Mouse (Mus musculus): ENCODE results near the gene Cdr2. TPM values are rescaled to one million over a fixed set of nuclear protein-coding genes. Genes with fewer than 3 reads are reported as not detected.
"Not testable (repeated sequence)": the region's sequence is repeated elsewhere in the genome, so short reads cannot be mapped to it uniquely, and the experiment has no call there.

The Cdr2 gene
- polyA plus RNA-seq, 1 experiment from 2014 or later: 10.5 TPM

GRCm38 (mm10) chr7:121000065-121000822, 18.1 kb upstream of the Cdr2 start:
- WGBS: 73% methylated on average over 3 of the region's 3 CpGs
- H3K9me3 ChIP-seq: no peaks in the 10 kb centered on the region
- no peaks in the 10 kb centered on the region for H3K27me3 ChIP-seq
- no peak overlapping the region for H3K4me2 ChIP-seq (replicated peaks)
- no peak overlapping the region for H3K9ac ChIP-seq (replicated peaks)
- no peak overlapping the region for H3K4me3 ChIP-seq
- no peak for ATAC-seq (replicated peaks)
- no peaks in the 10 kb centered on the region for H3K4me1 ChIP-seq
- no peak overlapping the region for H3K27ac ChIP-seq (replicated peaks)
- H3K36me3 ChIP-seq: no peaks in the 10 kb centered on the region

- no peak overlapping the region for H3K9ac ChIP-seq (replicated peaks)
- H3K27me3 ChIP-seq: no peaks in the 10 kb centered on the region
- 70% methylated on average over 2 of the region's 2 CpGs for WGBS
- no peaks in the 10 kb centered on the region for H3K4me1 ChIP-seq
- ATAC-seq (replicated peaks): no peak
- no peaks in the 10 kb centered on the region for H3K36me3 ChIP-seq
- H3K27ac ChIP-seq (replicated peaks): no peak overlapping the region
- H3K4me3 ChIP-seq: no peak overlapping the region
- no peaks in the 10 kb centered on the region for H3K9me3 ChIP-seq
- H3K4me2 ChIP-seq (replicated peaks): no peak overlapping the region
Measured at GRCm38 (mm10) chr7:120999021-120999530, 17.0 kb upstream of the Cdr2 start.

- Histone ChIP-seq H3K27ac (replicated peaks) (no peak overlapping the region), H3K27me3 (no peaks in the 10 kb centered on the region), H3K9me3 (no peaks in the 10 kb centered on the region), H3K4me2 (replicated peaks) (no peak overlapping the region), H3K4me1 (no peaks in the 10 kb centered on the region), H3K4me3 (no peak overlapping the region), H3K9ac (replicated peaks) (no peak overlapping the region), H3K36me3 (no peaks in the 10 kb centered on the region)
- no peak for ATAC-seq (replicated peaks)
- WGBS: 71% methylated on average over 8 of the region's 8 CpGs
Measured at GRCm38 (mm10) chr7:120991191-120991590, 9.1 kb upstream of the Cdr2 start.

GRCm38 (mm10) chr7:120982968-120983367, 856 bp upstream of the Cdr2 start:
- Histone ChIP-seq H3K36me3 (no peaks in the 10 kb centered on the region), H3K4me2 (replicated peaks) (peak overlapping the region; percentile 70), H3K4me3 (peak overlapping the region; percentile 87), H3K4me1 (peaks cover 20% of the 10 kb centered on the region), H3K9ac (replicated peaks) (peak overlapping the region; percentile 61), H3K27ac (replicated peaks) (no peak overlapping the region), H3K9me3 (no peaks in the 10 kb centered on the region), H3K27me3 (no peaks in the 10 kb centered on the region)
- 15% methylated on average over 7 of the region's 7 CpGs for WGBS
- ATAC-seq (replicated peaks): 0 out of 2 replicates have a peak, but pooled peaks have one; percentile 0

- Histone ChIP-seq H3K27ac (replicated peaks) (no peak overlapping the region), H3K4me1 (peaks cover 32% of the 10 kb centered on the region), H3K9me3 (no peaks in the 10 kb centered on the region), H3K9ac (replicated peaks) (peak overlapping the region; percentile 64), H3K27me3 (no peaks in the 10 kb centered on the region), H3K36me3 (no peaks in the 10 kb centered on the region), H3K4me2 (replicated peaks) (peak overlapping the region; percentile 81), H3K4me3 (peak overlapping the region; percentile 87)
- ATAC-seq (replicated peaks): peak; percentile 46
- 3% methylated on average over 39 of the region's 39 CpGs for WGBS
Measured at GRCm38 (mm10) chr7:120980931-120981924, 884 bp downstream of the Cdr2 start.

GRCm38 (mm10) chr7:120980041-120980440, 2.1 kb downstream of the Cdr2 start:
- H3K4me3 ChIP-seq: no peak overlapping the region
- ATAC-seq (replicated peaks): no peak

GRCm38 (mm10) chr7:120977063-120977462, 5.0 kb downstream of the Cdr2 start:
- no peak for ATAC-seq (replicated peaks)
- no peak overlapping the region for H3K4me3 ChIP-seq
- no peak overlapping the region for H3K27ac ChIP-seq (replicated peaks)
- H3K4me2 ChIP-seq (replicated peaks): no peak overlapping the region
- no peaks in the 10 kb centered on the region for H3K9me3 ChIP-seq
- H3K9ac ChIP-seq (replicated peaks): no peak overlapping the region
- H3K36me3 ChIP-seq: no peaks in the 10 kb centered on the region
- no peaks in the 10 kb centered on the region for H3K27me3 ChIP-seq
- H3K4me1 ChIP-seq: peaks cover 22% of the 10 kb centered on the region
- 18% methylated on average over 7 of the region's 7 CpGs for WGBS

More at GRCm38 (mm10) chr7:120980041-120980440, 2.1 kb downstream of the Cdr2 start:
- peaks cover 32% of the 10 kb centered on the region for H3K4me1 ChIP-seq
- H3K27me3 ChIP-seq: no peaks in the 10 kb centered on the region
- H3K9ac ChIP-seq (replicated peaks): no peak overlapping the region
- H3K36me3 ChIP-seq: no peaks in the 10 kb centered on the region
- no peaks in the 10 kb centered on the region for H3K9me3 ChIP-seq
- 91% methylated on average over 4 of the region's 4 CpGs for WGBS
- H3K4me2 ChIP-seq (replicated peaks): no peak overlapping the region
- no peak overlapping the region for H3K27ac ChIP-seq (replicated peaks)

GRCm38 (mm10) chr7:120974001-120974400, 8.1 kb downstream of the Cdr2 start:
- no peak for ATAC-seq (replicated peaks)
- Histone ChIP-seq H3K36me3 (no peaks in the 10 kb centered on the region), H3K9ac (replicated peaks) (no peak overlapping the region), H3K27me3 (no peaks in the 10 kb centered on the region), H3K4me2 (replicated peaks) (no peak overlapping the region), H3K4me1 (peaks cover 15% of the 10 kb centered on the region), H3K4me3 (no peak overlapping the region), H3K9me3 (no peaks in the 10 kb centered on the region), H3K27ac (replicated peaks) (no peak overlapping the region)
- 86% methylated on average over 3 of the region's 3 CpGs for WGBS

- not testable (repeated sequence) for H3K27ac ChIP-seq (replicated peaks); H3K9ac ChIP-seq (replicated peaks); H3K9me3 ChIP-seq; H3K4me2 ChIP-seq (replicated peaks); H3K4me3 ChIP-seq; ATAC-seq (replicated peaks); H3K27me3 ChIP-seq; H3K36me3 ChIP-seq; H3K4me1 ChIP-seq
- WGBS: 78% methylated on average over 2 of the region's 2 CpGs
Measured at GRCm38 (mm10) chr7:120972471-120972870, 9.6 kb downstream of the Cdr2 start.

- H3K36me3 ChIP-seq: no peaks in the 10 kb centered on the region
- H3K9me3 ChIP-seq: no peaks in the 10 kb centered on the region
- ATAC-seq (replicated peaks): no peak
- H3K27me3 ChIP-seq: no peaks in the 10 kb centered on the region
- H3K4me3 ChIP-seq: no peak overlapping the region
- WGBS: 88% methylated on average over 5 of the region's 5 CpGs
- no peak overlapping the region for H3K9ac ChIP-seq (replicated peaks)
- H3K27ac ChIP-seq (replicated peaks): no peak overlapping the region
- H3K4me2 ChIP-seq (replicated peaks): no peak overlapping the region
- no peaks in the 10 kb centered on the region for H3K4me1 ChIP-seq
Measured at GRCm38 (mm10) chr7:120970112-120970511, 12.0 kb downstream of the Cdr2 start.

- H3K4me2 ChIP-seq (replicated peaks): no peak overlapping the region
- H3K4me1 ChIP-seq: no peaks in the 10 kb centered on the region
- no peak overlapping the region for H3K9ac ChIP-seq (replicated peaks)
- no peaks in the 10 kb centered on the region for H3K27me3 ChIP-seq
- H3K9me3 ChIP-seq: no peaks in the 10 kb centered on the region
- no peak for ATAC-seq (replicated peaks)
- H3K36me3 ChIP-seq: no peaks in the 10 kb centered on the region
- H3K4me3 ChIP-seq: no peak overlapping the region
- 91% methylated on average over 7 of the region's 7 CpGs for WGBS
- H3K27ac ChIP-seq (replicated peaks): no peak overlapping the region
Measured at GRCm38 (mm10) chr7:120969221-120969620, 12.9 kb downstream of the Cdr2 start.

- Histone ChIP-seq H3K4me1 (no peaks in the 10 kb centered on the region), H3K4me3 (no peak overlapping the region), H3K27me3 (no peaks in the 10 kb centered on the region), H3K36me3 (peaks cover 12% of the 10 kb centered on the region), H3K9me3 (no peaks in the 10 kb centered on the region), H3K27ac (replicated peaks) (no peak overlapping the region), H3K4me2 (replicated peaks) (no peak overlapping the region), H3K9ac (replicated peaks) (no peak overlapping the region)
- WGBS: 94% methylated on average over 5 of the region's 5 CpGs
- no peak for ATAC-seq (replicated peaks)
Measured at GRCm38 (mm10) chr7:120963126-120963525, 19.0 kb downstream of the Cdr2 start.
